In genomic region chr10:117471036-117471817, GRCm38 (mm10) we compare ENCODE assay signal across 16 mouse cellular contexts.
DNase-seq lines count a peak whose midpoint lies in the region; ATAC-seq and TF ChIP-seq lines count a peak whose summit lies in the region.
"Had no signal": no experiment of that assay in that cellular context is flagged by ENCODE, and none has a peak within 500 bp of the region (broad histone marks: within the 10 kb centered on the region; RNA-seq: fewer than 3 reads in every experiment).

No protein-coding gene starts in this region.

- no peaks in the 10 kb centered on the region for H3K36me3 ChIP-seq in hindbrain, embryonic 10.5 days
- no peaks in the 10 kb centered on the region for H3K36me3 ChIP-seq in hindbrain, embryonic 13.5 days
- H3K36me3 ChIP-seq in kidney, embryonic 16.5 days (ENCODE audit: insufficient read depth, low read length): no peaks in the 10 kb centered on the region
- H3K36me3 ChIP-seq: embryonic facial prominence, embryonic 12.5 days; limb, embryonic 15.5 days; midbrain, embryonic 12.5 days; neural tube, embryonic 15.5 days had no signal

- H3K27ac ChIP-seq in gastrocnemius, adult 2 months: peak overlapping the region; percentile 35; the same call in 1 of the 2 replicates
- peak overlapping the region; percentile 29; the same call in 1 of the 2 replicates for H3K27ac ChIP-seq in hindbrain, embryonic 10.5 days
- H3K27ac ChIP-seq in hindbrain, embryonic 13.5 days: no peak overlapping the region
- H3K27ac ChIP-seq in kidney, embryonic 16.5 days (ENCODE audit: low read length): peak overlapping the region; percentile 83
- H3K27ac ChIP-seq: embryonic facial prominence, embryonic 12.5 days; limb, embryonic 15.5 days; midbrain, embryonic 12.5 days; neural tube, embryonic 15.5 days had no signal

- DNase-seq in gastrocnemius, adult 2 months: no peak
- DNase-seq in gastrocnemius, postnatal 10 days: no peak
- no peak for DNase-seq in hindbrain, embryonic 10.5 days (ENCODE audit: low spot score)
- DNase-seq in 3T3-L1 (ENCODE audit: low read depth, low spot score): peak; percentile 94
- DNase-seq in right cerebral cortex, postnatal 4 days: no peak
- DNase-seq: cerebellum, adult 9-10 months; gastrocnemius, postnatal 14 days; lung, embryonic 14.5 days; right cerebral cortex, postnatal 25 days; thymus, postnatal 25 days had no signal

- H3K4me1 ChIP-seq in hindbrain, embryonic 10.5 days (replicated peaks): peaks cover 9% of the 10 kb centered on the region
- no peaks in the 10 kb centered on the region for H3K4me1 ChIP-seq in hindbrain, embryonic 13.5 days (replicated peaks)
- peaks cover 20% of the 10 kb centered on the region for H3K4me1 ChIP-seq in kidney, embryonic 16.5 days (ENCODE audit: insufficient read depth, low read length)
- H3K4me1 ChIP-seq: midbrain, embryonic 12.5 days; neural tube, embryonic 15.5 days had no signal

- intact Hi-C loops in gastrocnemius, adult 2 months (cut with DNase I): no loop called here

- WGBS in hindbrain, embryonic 10.5 days: 60% methylated on average over 8 of the region's 8 CpGs
- 64% methylated on average over 8 of the region's 8 CpGs for WGBS in hindbrain, embryonic 13.5 days
- 22% methylated on average over 8 of the region's 8 CpGs for WGBS in kidney, embryonic 16.5 days

- H3K9me3 ChIP-seq in hindbrain, embryonic 10.5 days: peaks cover 7% of the 10 kb centered on the region; the same call in 1 of the 2 replicates
- H3K9me3 ChIP-seq in hindbrain, embryonic 13.5 days: no peaks in the 10 kb centered on the region
- peaks cover 7% of the 10 kb centered on the region for H3K9me3 ChIP-seq in kidney, embryonic 16.5 days (ENCODE audit: low read length)
- H3K9me3 ChIP-seq: neural tube, embryonic 15.5 days had no signal

- no peak overlapping the region for H3K4me2 ChIP-seq in hindbrain, embryonic 13.5 days
- H3K4me2 ChIP-seq in kidney, embryonic 16.5 days (replicated peaks; ENCODE audit: low read depth, low read length): no peak overlapping the region
- H3K4me2 ChIP-seq: embryonic facial prominence, embryonic 12.5 days; limb, embryonic 15.5 days; lung, embryonic 14.5 days; midbrain, embryonic 12.5 days; neural tube, embryonic 15.5 days had no signal

- TF ChIP-seq CTCF in gastrocnemius, adult 2 months (IDR thresholded peaks at IDR 0.05): no peak

- H3K9ac ChIP-seq in hindbrain, embryonic 13.5 days: no peak overlapping the region
- no peak overlapping the region for H3K9ac ChIP-seq in kidney, embryonic 16.5 days (replicated peaks; ENCODE audit: low read length)
- H3K9ac ChIP-seq: embryonic facial prominence, embryonic 12.5 days; limb, embryonic 15.5 days; lung, embryonic 14.5 days; midbrain, embryonic 12.5 days; neural tube, embryonic 15.5 days had no signal

- no peak overlapping the region for H3K4me3 ChIP-seq in gastrocnemius, adult 2 months
- no peak overlapping the region for H3K4me3 ChIP-seq in hindbrain, embryonic 10.5 days
- no peak overlapping the region for H3K4me3 ChIP-seq in hindbrain, embryonic 13.5 days
- no peak overlapping the region for H3K4me3 ChIP-seq in kidney, embryonic 16.5 days (ENCODE audit: low read length)
- H3K4me3 ChIP-seq: embryonic facial prominence, embryonic 12.5 days; limb, embryonic 15.5 days; midbrain, embryonic 12.5 days; neural tube, embryonic 15.5 days had no signal

- ATAC-seq in hindbrain, embryonic 13.5 days (ENCODE audit: low FRiP score): no peak
- peak; percentile 72 for ATAC-seq in kidney, embryonic 16.5 days (ENCODE audit: low FRiP score, low TSS enrichment)

- no peaks in the 10 kb centered on the region for H3K27me3 ChIP-seq in hindbrain, embryonic 10.5 days (ENCODE audit: insufficient read depth, poor library complexity, severe bottlenecking)
- no peaks in the 10 kb centered on the region for H3K27me3 ChIP-seq in hindbrain, embryonic 13.5 days
- no peaks in the 10 kb centered on the region for H3K27me3 ChIP-seq in kidney, embryonic 16.5 days (ENCODE audit: insufficient read depth, low read length)
- H3K27me3 ChIP-seq: embryonic facial prominence, embryonic 12.5 days; limb, embryonic 15.5 days; neural tube, embryonic 15.5 days had no signal
